Mouse (Mus musculus) limb, embryonic 12.5 days (tissue): ENCODE measurements at regions not wholly inside any gene's neighbourhood (a gene's known extent, or its start where the extent isn't known, plus 50 kb on each side); places are given as distances from the start of the nearest gene placed in this dataset. TPM values are rescaled to one million over a fixed set of nuclear protein-coding genes. Genes with fewer than 3 reads are reported as not detected.
A peak's percentile ranks its signal among the peaks of the same experiment; 100 is the strongest.

Experiments used
- ATAC-seq: fragments of 200-750 bp; cut with Nextera tagmentation; 2 replicates; pipeline ENCODE4 v1.8.0; 2017; ENCODE audit warnings: low read depth, moderate TSS enrichment; ENCODE audit not compliant: insufficient number of reproducible peaks, insufficient read depth, low FRiP score, low TSS enrichment
- H3K27ac ChIP-seq: fragments of 300-500 bp; sonication (generic); 2 replicates; pipeline ENCODE4 v1.5.1; 2016; ENCODE audit warnings: mild to moderate bottlenecking, moderate library complexity
- H3K27me3 ChIP-seq: fragments of 300-500 bp; sonication (generic); 2 replicates; pipeline ENCODE4 v1.6.1; 2016; ENCODE audit warnings: mild to moderate bottlenecking, moderate library complexity
- H3K36me3 ChIP-seq: fragments of 300-500 bp; sonication (generic); 2 replicates; pipeline ENCODE4 v1.6.1; 2016; ENCODE audit warnings: mild to moderate bottlenecking, moderate library complexity
- H3K4me1 ChIP-seq: fragments of 300-500 bp; sonication (generic); replicated peaks from 2 replicates; pipeline ENCODE4 v1.6.1; 2016
- H3K4me2 ChIP-seq: fragments of 300-500 bp; sonication (generic); 2 replicates; pipeline ENCODE4 v1.6.1; 2016; ENCODE audit warnings: mild to moderate bottlenecking, moderate library complexity
- H3K4me3 ChIP-seq: fragments of 300-500 bp; sonication (generic); replicated peaks from 2 replicates; pipeline ENCODE4 v1.5.1; 2016; ENCODE audit warnings: mild to moderate bottlenecking
- H3K9ac ChIP-seq: fragments of 300-500 bp; sonication (generic); replicated peaks from 2 replicates; pipeline ENCODE4 v1.6.1; 2016; ENCODE audit warnings: mild to moderate bottlenecking, moderate library complexity
- H3K9me3 ChIP-seq: fragments of 300-500 bp; sonication (generic); 2 replicates; pipeline ENCODE4 v1.6.1; 2016; ENCODE audit warnings: mild to moderate bottlenecking, moderate library complexity
- WGBS: fragments of 180-500 bp; shearing (Covaris S2); methylation state at CpG from one replicate; pipeline ENCODE4 v1.1.7; 2016; 5-methylcytosine and 5-hydroxymethylcytosine counted together
- microRNA counts: library from miRNA; unstranded; fragments of <30 nt; microRNA quantifications from one replicate; lab custom pipeline; 2017
- microRNA-seq: library from miRNA; unstranded; fragments of <30 nt; microRNA quantifications from one replicate; pipeline ENCODE4, GENCODE M21; 2017

- Histone ChIP-seq H3K9me3 (no peaks in the 10 kb centered on the region), H3K4me1 (no peaks in the 10 kb centered on the region), H3K9ac (no peak overlapping the region), H3K4me2 (no peak overlapping the region), H3K4me3 (no peak overlapping the region), H3K27me3 (peaks cover 62% of the 10 kb centered on the region), H3K36me3 (no peaks in the 10 kb centered on the region), H3K27ac (no peak overlapping the region)
- ATAC-seq, result no peak
- 57% methylated on average over 3 of the region's 3 CpGs for WGBS
These were observed 57.2 kb upstream of the Dio3 start for GRCm38 (mm10) chr12:110221679-110222078.

- 86% methylated on average over 7 of the region's 7 CpGs for WGBS
- H3K4me3 ChIP-seq, result no peak overlapping the region
- H3K4me1 ChIP-seq, result no peaks in the 10 kb centered on the region
- no peak for ATAC-seq
- no peak overlapping the region for H3K9ac ChIP-seq
- H3K27ac ChIP-seq, result no peak overlapping the region
- no peaks in the 10 kb centered on the region for H3K36me3 ChIP-seq
- H3K4me2 ChIP-seq, result no peak overlapping the region
- no peaks in the 10 kb centered on the region for H3K9me3 ChIP-seq
- H3K27me3 ChIP-seq, result peaks cover 79% of the 10 kb centered on the region
These were observed 54.6 kb upstream of the Dio3 start for GRCm38 (mm10) chr12:110224250-110224649.

- H3K27me3 ChIP-seq, result peaks cover 88% of the 10 kb centered on the region
- no peak overlapping the region for H3K4me3 ChIP-seq
- peaks cover 2% of the 10 kb centered on the region; the same call in 1 of the 2 replicates for H3K4me1 ChIP-seq
- H3K9me3 ChIP-seq, result no peaks in the 10 kb centered on the region
- no peak overlapping the region for H3K4me2 ChIP-seq
- no peak for ATAC-seq
- H3K36me3 ChIP-seq, result no peaks in the 10 kb centered on the region
- no peak overlapping the region for H3K9ac ChIP-seq
- WGBS, result 87% methylated on average over 12 of the region's 12 CpGs
- H3K27ac ChIP-seq, result no peak overlapping the region
These were observed 50.9 kb upstream of the Dio3 start for GRCm38 (mm10) chr12:110228011-110228411.

MicroRNAs in the stretch of these regions (microRNA counts, 519-probe panel; counts per million panel counts)
- 4,714 counts per million, percentile 40 among the panel's probes with 10 or more counts for microRNA mmu-miR-1193 (lab: Ali Mortazavi, UCI)
- not detected for microRNA mmu-miR-1197 (lab: Ali Mortazavi, UCI)
- microRNA mmu-miR-134 (lab: Ali Mortazavi, UCI), result 4,470 counts per million, percentile 35 among the panel's probes with 10 or more counts
- 4,619 counts per million, percentile 38 among the panel's probes with 10 or more counts for microRNA mmu-miR-154 (lab: Ali Mortazavi, UCI)
- microRNA mmu-miR-299 (lab: Ali Mortazavi, UCI), result not detected
- 6,028 counts per million, percentile 71 among the panel's probes with 10 or more counts for microRNA mmu-miR-300 (lab: Ali Mortazavi, UCI)
- not detected for microRNA mmu-miR-3072 (lab: Ali Mortazavi, UCI)
- microRNA mmu-miR-323-3p (lab: Ali Mortazavi, UCI), result 4,348 counts per million, percentile 30 among the panel's probes with 10 or more counts
- not detected for microRNA mmu-miR-323-5p (lab: Ali Mortazavi, UCI)
- microRNA mmu-miR-329 (lab: Ali Mortazavi, UCI), result 7,031 counts per million, percentile 83 among the panel's probes with 10 or more counts
- microRNA mmu-miR-369-3p (lab: Ali Mortazavi, UCI), result 6,773 counts per million, percentile 82 among the panel's probes with 10 or more counts
- microRNA mmu-miR-369-5p (lab: Ali Mortazavi, UCI), result 4,389 counts per million, percentile 32 among the panel's probes with 10 or more counts
- microRNA mmu-miR-376a (lab: Ali Mortazavi, UCI), result 5,459 counts per million, percentile 57 among the panel's probes with 10 or more counts
- 6,435 counts per million, percentile 76 among the panel's probes with 10 or more counts for microRNA mmu-miR-376b (lab: Ali Mortazavi, UCI)
- 6,245 counts per million, percentile 73 among the panel's probes with 10 or more counts for microRNA mmu-miR-376c (lab: Ali Mortazavi, UCI)
- 5,229 counts per million, percentile 53 among the panel's probes with 10 or more counts for microRNA mmu-miR-377 (lab: Ali Mortazavi, UCI)
- microRNA mmu-miR-379 (lab: Ali Mortazavi, UCI), result 3,305 counts per million, percentile 17 among the panel's probes with 10 or more counts
- not detected for microRNA mmu-miR-380-3p (lab: Ali Mortazavi, UCI)
- not detected for microRNA mmu-miR-380-5p (lab: Ali Mortazavi, UCI)
- microRNA mmu-miR-381 (lab: Ali Mortazavi, UCI), result 5,703 counts per million, percentile 61 among the panel's probes with 10 or more counts
- microRNA mmu-miR-382 (lab: Ali Mortazavi, UCI), result 6,570 counts per million, percentile 79 among the panel's probes with 10 or more counts
- not detected for microRNA mmu-miR-409-3p (lab: Ali Mortazavi, UCI)
- 3,780 counts per million, percentile 24 among the panel's probes with 10 or more counts for microRNA mmu-miR-409-5p (lab: Ali Mortazavi, UCI)
- microRNA mmu-miR-410 (lab: Ali Mortazavi, UCI), result 5,798 counts per million, percentile 65 among the panel's probes with 10 or more counts
- microRNA mmu-miR-411 (lab: Ali Mortazavi, UCI), result 4,606 counts per million, percentile 38 among the panel's probes with 10 or more counts
- not detected for microRNA mmu-miR-412 (lab: Ali Mortazavi, UCI)
- microRNA mmu-miR-453 (lab: Ali Mortazavi, UCI), result not detected
- not detected for microRNA mmu-miR-485 (lab: Ali Mortazavi, UCI)
- 5,148 counts per million, percentile 52 among the panel's probes with 10 or more counts for microRNA mmu-miR-487b (lab: Ali Mortazavi, UCI)
- microRNA mmu-miR-494 (lab: Ali Mortazavi, UCI), result not detected
- microRNA mmu-miR-495 (lab: Ali Mortazavi, UCI), result 5,852 counts per million, percentile 66 among the panel's probes with 10 or more counts
- not detected for microRNA mmu-miR-496 (lab: Ali Mortazavi, UCI)
- microRNA mmu-miR-539 (lab: Ali Mortazavi, UCI), result 4,945 counts per million, percentile 47 among the panel's probes with 10 or more counts
- 3,441 counts per million, percentile 19 among the panel's probes with 10 or more counts for microRNA mmu-miR-541 (lab: Ali Mortazavi, UCI)
- microRNA mmu-miR-543 (lab: Ali Mortazavi, UCI), result 6,286 counts per million, percentile 75 among the panel's probes with 10 or more counts
- microRNA mmu-miR-544 (lab: Ali Mortazavi, UCI), result not detected
- not detected for microRNA mmu-miR-654-3p (lab: Ali Mortazavi, UCI)
- not detected for microRNA mmu-miR-654-5p (lab: Ali Mortazavi, UCI)
- microRNA mmu-miR-666-3p (lab: Ali Mortazavi, UCI), result not detected
- not detected for microRNA mmu-miR-666-5p (lab: Ali Mortazavi, UCI)
- microRNA mmu-miR-667 (lab: Ali Mortazavi, UCI), result 3,603 counts per million, percentile 20 among the panel's probes with 10 or more counts
- not detected for microRNA mmu-miR-668 (lab: Ali Mortazavi, UCI)
- not detected for microRNA mmu-miR-679 (lab: Ali Mortazavi, UCI)
- not detected for microRNA mmu-miR-758 (lab: Ali Mortazavi, UCI)
- 1,057 counts per million, percentile 2 among the panel's probes with 10 or more counts for microRNA mmu-miR-882 (lab: Ali Mortazavi, UCI)

Small RNAs in the stretch of these regions (microRNA-seq; reads per million reads assigned to microRNA genes)
- gene Gm24321 (not detected), gene Gm25252 (not detected), gene Gm25750 (not detected), gene Gm27379 (1.4 reads per million), gene Gm44322 (not detected), gene Mir1193 (976 reads per million, percentile 76 among the genes with 10 or more reads in this experiment), gene Mir1197 (4.4 reads per million, percentile 14 among the genes with 10 or more reads in this experiment), gene Mir134 (1,181 reads per million, percentile 78 among the genes with 10 or more reads in this experiment), gene Mir154 (1,151 reads per million, percentile 77 among the genes with 10 or more reads in this experiment), gene Mir299a (1.9 reads per million), gene Mir299b (not detected), gene Mir300 (607 reads per million, percentile 71 among the genes with 10 or more reads in this experiment), gene Mir3072 (37.4 reads per million, percentile 39 among the genes with 10 or more reads in this experiment), gene Mir323 (741 reads per million, percentile 73 among the genes with 10 or more reads in this experiment), gene Mir329 (113 reads per million, percentile 53 among the genes with 10 or more reads in this experiment), gene Mir369 (4,185 reads per million, percentile 88 among the genes with 10 or more reads in this experiment), gene Mir376a (not detected), gene Mir376b (316 reads per million, percentile 65 among the genes with 10 or more reads in this experiment), gene Mir376c (407 reads per million, percentile 67 among the genes with 10 or more reads in this experiment), gene Mir377 (130 reads per million, percentile 55 among the genes with 10 or more reads in this experiment), gene Mir379 (3,132 reads per million, percentile 87 among the genes with 10 or more reads in this experiment), gene Mir380 (not detected), gene Mir381 (2,567 reads per million, percentile 84 among the genes with 10 or more reads in this experiment), gene Mir382 (2,964 reads per million, percentile 86 among the genes with 10 or more reads in this experiment), gene Mir409 (not detected), gene Mir410 (194 reads per million, percentile 60 among the genes with 10 or more reads in this experiment), gene Mir411 (6,235 reads per million, percentile 91 among the genes with 10 or more reads in this experiment), gene Mir412 (103 reads per million, percentile 52 among the genes with 10 or more reads in this experiment), gene Mir453 (not detected), gene Mir485 (243 reads per million, percentile 62 among the genes with 10 or more reads in this experiment), gene Mir487b (6,935 reads per million, percentile 92 among the genes with 10 or more reads in this experiment), gene Mir494 (380 reads per million, percentile 66 among the genes with 10 or more reads in this experiment), gene Mir495 (93.7 reads per million, percentile 51 among the genes with 10 or more reads in this experiment), gene Mir496a (123 reads per million, percentile 54 among the genes with 10 or more reads in this experiment), gene Mir539 (not detected), gene Mir541 (2,909 reads per million, percentile 85 among the genes with 10 or more reads in this experiment), gene Mir543 (487 reads per million, percentile 69 among the genes with 10 or more reads in this experiment), gene Mir544 (1.6 reads per million), gene Mir654 (not detected), gene Mir666 (45.1 reads per million, percentile 42 among the genes with 10 or more reads in this experiment), gene Mir667 (230 reads per million, percentile 61 among the genes with 10 or more reads in this experiment), gene Mir668 (37.9 reads per million, percentile 40 among the genes with 10 or more reads in this experiment), gene Mir679 (137 reads per million, percentile 56 among the genes with 10 or more reads in this experiment), gene Mir758 (51.4 reads per million, percentile 45 among the genes with 10 or more reads in this experiment), gene Mir882 (not detected)
